Mouse (Mus musculus) heart, postnatal 0 days (tissue): ENCODE measurements around the gene Aif1.

Experiments used
- CTCF ChIP-seq: IDR thresholded peaks from 2 replicates; pipeline ENCODE4 v1.5.1; 2016; ENCODE audit warnings: antibody characterized with exemption, control low read depth, low read depth
- EP300 ChIP-seq: IDR thresholded peaks from 2 replicates; pipeline ENCODE4 v1.6.1; 2016; ENCODE audit warnings: antibody characterized with exemption, low read depth

GRCm38 (mm10) chr17:35195631-35196320, 19.9 kb upstream of the Aif1 start:
- TF ChIP-seq CTCF (peak; percentile 84), EP300 (no peak)
